In the genomic region with DNA sequence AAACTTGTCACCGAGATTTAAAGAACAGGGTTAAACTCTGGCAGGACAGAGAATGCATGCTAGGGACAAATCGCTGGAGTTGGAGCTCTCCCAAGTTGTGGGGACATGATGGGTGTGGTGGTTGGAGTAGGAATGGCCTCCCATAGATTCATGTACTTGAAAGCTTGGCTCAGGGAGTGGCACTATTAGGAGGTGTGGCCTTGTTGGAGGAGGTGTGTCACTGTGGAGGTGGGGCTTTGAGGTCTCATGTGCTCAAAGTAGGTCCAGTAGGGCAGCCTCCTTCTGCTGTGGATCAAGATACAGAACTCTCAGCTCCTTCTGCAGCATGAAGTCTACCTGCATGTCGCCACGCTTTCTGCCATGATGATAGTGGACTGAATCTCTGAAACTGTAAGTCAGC, we compare ENCODE assay signal across 25 mouse cellular contexts. TPM values are rescaled to one million over a fixed set of nuclear protein-coding genes. Genes with fewer than 3 reads are reported as not detected.
DNase-seq lines count a peak whose midpoint lies in the region.
"Had no signal": no experiment of that assay in that cellular context is flagged by ENCODE, and none has a peak within 500 bp of the region (broad histone marks: within the 10 kb centered on the region; RNA-seq: fewer than 3 reads in every experiment).

No protein-coding gene starts in this region.

- DNase-seq in ES-CJ7 (ENCODE audit: low read depth, low spot score): peak; percentile 57
- peak; percentile 76 for DNase-seq in R1 (ENCODE audit: low read depth, low spot score)
- peak; percentile 78 for DNase-seq in ZHBTc4 (ENCODE audit: low read depth, low spot score)
- no peak for DNase-seq in gastrocnemius, postnatal 10 days
- no peak for DNase-seq in right cerebral cortex, adult 2 months (ENCODE audit: low spot score in 2 of 2)
- no peak for DNase-seq in heart, adult 18-20 months
- DNase-seq: adrenal gland, adult 2 months; adrenal gland, adult 8-10 months; adrenal gland, postnatal 10 days; adrenal gland, postnatal 14 days; adrenal gland, postnatal 25 days; adrenal gland, postnatal 36 days; B cell, adult 2 months; cerebellum, adult 11 months; cerebellum, adult 11-12 months; cerebellum, adult 18-20 months; cerebellum, adult 2 months; cerebellum, adult 8-10 months; cerebellum, adult 9-10 months had no signal

RNA-seq across cellular contexts. Expression of a gene that starts 31.9 kb away (rescaled TPM):
- total RNA-seq in gastrocnemius, postnatal 10 days (2021): 10 to 100 TPM; 23.0 to 26.8 TPM
- 10 to 100 TPM; 17.7 to 22.0 TPM for total RNA-seq in heart, adult 18-20 months (2021)

RNA-seq across cellular contexts. Expression of a gene that starts 37.3 kb away (rescaled TPM):
- not detected for total RNA-seq in gastrocnemius, postnatal 10 days (2021)
- not detected for total RNA-seq in heart, adult 18-20 months (2021)
- total RNA-seq: adrenal gland, adult 18-20 months; adrenal gland, adult 2 months; adrenal gland, adult 8-10 months; adrenal gland, postnatal 14 days; adrenal gland, postnatal 25 days; adrenal gland, postnatal 36 days; adrenal gland, postnatal 4 days; CH12.LX; MEL had no signal

RNA-seq across cellular contexts. Expression of a gene that starts 54.7 kb away (rescaled TPM):
- 1 to 10 TPM in 1 of 2 experiments, under 1 TPM in 1; 0.40 to 1.1 TPM for total RNA-seq in gastrocnemius, postnatal 10 days (2021)
- not detected for total RNA-seq in heart, adult 18-20 months (2021)
- total RNA-seq: CH12.LX, ES-E14, G1E, MEL had no signal

Comparison
In these comparisons a context has a peak if more than half of its experiments do, and no peak if none do; other contexts are left out.
1. DNase-seq: peak in ES-CJ7 (single experiment), R1 (single experiment) and ZHBTc4 (single experiment); none in gastrocnemius, postnatal 10 days (single experiment), right cerebral cortex, adult 2 months (0 of 2) and heart, adult 18-20 months (0 of 2).